Mouse (Mus musculus) spleen, adult 2 months (tissue): ENCODE data around the gene Mea1. TPM values are rescaled to one million over a fixed set of nuclear protein-coding genes. Genes with fewer than 3 reads are reported as not detected.

Experiments
- DNase-seq, 2 experiments: peaks; one replicate each; pipeline versions ENCODE4 v3.0.0 to v3.0.0-alpha.2; 2012 to 2021; ENCODE audit warnings: low spot score in 2 of 2, low read depth in 1 of 2
- H3K27ac ChIP-seq: fragments of 200-500 bp; 2 replicates; pipeline ENCODE4 v1.5.1; 2012; ENCODE audit warnings: low read length, inconsistent platforms; ENCODE audit not compliant: insufficient read depth
- H3K27me3 ChIP-seq: fragments of 200-500 bp; 2 replicates; pipeline ENCODE4 v1.6.1; 2012; ENCODE audit warnings: mild to moderate bottlenecking, moderate library complexity, low read length, inconsistent platforms; ENCODE audit not compliant: control insufficient read depth, insufficient read depth
- H3K36me3 ChIP-seq: fragments of 200-500 bp; 2 replicates; pipeline ENCODE4 v1.6.1; 2012; ENCODE audit warnings: mild to moderate bottlenecking, low read length, inconsistent platforms; ENCODE audit not compliant: control insufficient read depth, insufficient read depth
- H3K4me1 ChIP-seq: fragments of 200-500 bp; 2 replicates; pipeline ENCODE4 v1.6.1; 2011; ENCODE audit warnings: inconsistent platforms; ENCODE audit not compliant: control insufficient read depth, insufficient read depth, insufficient read length
- H3K4me3 ChIP-seq: fragments of 200-500 bp; 2 replicates; pipeline ENCODE4 v1.5.1; 2011; ENCODE audit warnings: mild to moderate bottlenecking, inconsistent platforms; ENCODE audit not compliant: insufficient read depth, insufficient read length; ENCODE audit errors: extremely low read depth
- CTCF ChIP-seq: fragments of 200-500 bp; IDR thresholded peaks from 2 replicates; pipeline ENCODE4 v1.5.1; 2011; ENCODE audit warnings: mild to moderate bottlenecking, inconsistent platforms; ENCODE audit not compliant: insufficient read depth, insufficient read length, insufficient replicate concordance; ENCODE audit errors: extremely low read depth
- POLR2A ChIP-seq: fragments of 200-500 bp; IDR thresholded peaks from 2 replicates; pipeline ENCODE4 v1.6.1; 2011; ENCODE audit warnings: low read depth, low read length, inconsistent platforms
- WGBS: fragments of 180-500 bp; shearing (Covaris S2); methylation state at CpG from one replicate; pipeline ENCODE4 v1.1.7; 2018; 5-methylcytosine and 5-hydroxymethylcytosine counted together
- polyA plus RNA-seq: library from polyadenylated mRNA; depleted of rRNA; stranded (reverse); fragments of >200 nt; gene quantifications from 2 replicates; pipeline ENCODE4 v1.2.3, GENCODE M21; 2012

Gene Mea1
- polyA plus RNA-seq, 1 experiment: 30.2 TPM

- peaks cover 6% of the 10 kb centered on the region for H3K36me3 ChIP-seq
- no peak for DNase-seq
- TF ChIP-seq POLR2A (no peak), CTCF (no peak)
- H3K4me3 ChIP-seq: peak overlapping the region; percentile 70
- H3K27ac ChIP-seq: peak overlapping the region; percentile 34; the same call in 1 of the 2 replicates
- WGBS: 19% methylated on average over 11 of the region's 11 CpGs
- H3K4me1 ChIP-seq: peaks cover 5% of the 10 kb centered on the region; the same call in 1 of the 2 replicates
- H3K27me3 ChIP-seq: no peaks in the 10 kb centered on the region
These were observed 33.6 kb upstream of the Mea1 start for GRCm38 (mm10) chr17:46644916-46645475.

DNA sequence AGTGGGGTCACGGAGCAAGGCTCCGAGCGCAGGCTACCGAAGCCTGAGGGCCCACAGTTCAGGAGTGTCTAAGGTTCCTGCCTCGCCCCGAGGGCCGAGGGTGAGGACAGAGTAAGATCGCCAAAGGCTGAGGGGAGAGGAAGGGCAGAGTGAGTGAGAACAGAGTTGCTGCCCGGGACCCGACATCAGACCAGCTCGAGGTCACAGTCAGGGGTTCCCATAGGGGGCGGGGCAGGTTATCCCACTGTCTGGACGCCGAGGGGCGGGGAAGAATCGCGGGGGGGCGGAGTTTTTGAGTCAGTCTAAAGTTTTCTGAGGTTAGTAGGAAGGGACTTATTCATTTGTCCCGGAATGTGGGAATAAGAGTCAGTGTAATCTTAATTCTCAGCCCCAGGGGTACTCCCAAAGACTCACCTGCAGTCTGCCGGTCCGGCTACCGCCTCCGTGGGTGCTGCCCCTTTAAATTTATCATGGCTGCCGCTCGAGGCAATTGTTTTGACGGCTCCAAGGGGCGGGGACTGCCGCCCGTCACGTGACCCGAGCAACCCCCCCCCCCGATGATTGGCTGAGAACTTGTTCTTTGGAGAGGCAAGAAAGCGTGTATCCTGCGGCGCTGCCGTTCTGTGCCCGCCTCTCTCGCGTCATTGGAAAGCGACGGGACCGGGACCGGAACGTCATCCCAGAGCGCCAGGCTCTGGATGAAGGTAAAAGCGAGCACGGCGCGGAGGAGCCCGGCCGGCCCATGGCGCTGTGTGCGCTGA lies 32.9 kb upstream of the Mea1 start, which contains the start of the genes Klc4 and Mrpl2:
TSS of gene Klc4 (minus strand) at position 462 of the 761 bp plus-strand sequence.
TSS of gene Mrpl2 (plus strand) at position 669 of the 761 bp plus-strand sequence.
- peak within 1 kb of the TSS; percentile 79 for H3K4me3 ChIP-seq
- H3K4me1 ChIP-seq: peaks cover 10% of the 10 kb centered on the region; the same call in 1 of the 2 replicates
- under 1% methylated on average over 53 of the region's 53 CpGs for WGBS
- no peaks in the 10 kb centered on the region for H3K27me3 ChIP-seq
- peak; percentile 75 for TF ChIP-seq POLR2A
- TF ChIP-seq CTCF: no peak
- H3K36me3 ChIP-seq: peaks cover 6% of the 10 kb centered on the region
- peak; percentile 98 for DNase-seq
- peak within 1 kb of the TSS; percentile 78 for H3K27ac ChIP-seq

- no peak for TF ChIP-seq POLR2A
- no peak for TF ChIP-seq CTCF
- Histone ChIP-seq H3K27me3 (no peaks in the 10 kb centered on the region), H3K27ac (peak overlapping the region; percentile 78), H3K4me1 (peaks cover 15% of the 10 kb centered on the region; the same call in 1 of the 2 replicates), H3K36me3 (peaks cover 6% of the 10 kb centered on the region), H3K4me3 (peak overlapping the region; percentile 79)
- 1% methylated on average over 19 of the region's 19 CpGs for WGBS
- DNase-seq: no peak
These were observed 32.3 kb upstream of the Mea1 start for GRCm38 (mm10) chr17:46646322-46646662.

DNA sequence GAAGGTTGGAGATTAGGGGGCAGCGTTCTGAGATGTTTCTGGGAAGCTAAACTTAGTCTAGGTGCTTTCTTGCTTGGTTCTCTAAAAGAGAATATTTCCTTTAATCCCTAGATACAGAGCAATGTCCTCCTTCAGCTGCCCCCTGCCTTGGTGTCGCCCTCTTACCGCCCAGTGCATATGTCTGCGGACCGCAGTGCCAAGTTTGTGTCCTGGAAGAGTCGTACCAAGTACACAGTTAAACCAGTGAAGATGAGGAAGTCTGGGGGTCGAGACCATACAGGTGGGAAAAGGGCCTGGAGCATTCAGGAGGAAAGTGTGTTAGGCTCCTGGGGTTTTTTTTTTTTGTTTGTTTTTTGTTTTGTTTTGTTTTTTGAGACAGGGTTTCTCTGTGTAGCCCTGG lies 31.3 kb upstream of the Mea1 start:
- 91% methylated on average over 7 of the region's 7 CpGs for WGBS
- TF ChIP-seq POLR2A: no peak
- TF ChIP-seq CTCF: no peak

DNA sequence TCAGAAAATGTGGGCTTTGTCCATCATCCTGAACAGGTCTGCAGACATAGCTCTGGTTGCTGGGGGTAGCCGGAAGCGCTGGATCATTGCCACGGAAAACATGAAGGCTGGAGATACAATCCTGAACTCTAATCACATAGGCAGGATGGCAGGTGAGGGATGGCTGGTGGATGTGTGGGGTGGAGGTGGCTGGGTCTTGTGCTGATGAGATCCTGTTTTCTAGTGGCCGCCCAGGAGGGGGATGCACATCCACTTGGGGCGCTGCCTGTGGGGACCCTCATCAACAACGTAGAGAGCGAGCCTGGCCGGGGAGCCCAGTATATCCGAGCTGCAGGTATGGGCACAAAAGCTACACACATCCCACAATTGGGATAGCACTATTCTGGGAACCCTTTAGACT lies 30.2 kb upstream of the Mea1 start:
- DNase-seq: no peak
- peaks cover 2% of the 10 kb centered on the region; the same call in 1 of the 2 replicates for H3K36me3 ChIP-seq
- H3K27me3 ChIP-seq: no peaks in the 10 kb centered on the region
- peaks cover 17% of the 10 kb centered on the region; the same call in 1 of the 2 replicates for H3K4me1 ChIP-seq
- H3K4me3 ChIP-seq: no peak overlapping the region
- WGBS: 96% methylated on average over 9 of the region's 9 CpGs
- TF ChIP-seq POLR2A: no peak
- no peak for TF ChIP-seq CTCF
- H3K27ac ChIP-seq: no peak overlapping the region

More for the DNA sequence above, 31.3 kb upstream of the Mea1 start:
- H3K36me3 ChIP-seq: peaks cover 2% of the 10 kb centered on the region; the same call in 1 of the 2 replicates
- peaks cover 17% of the 10 kb centered on the region; the same call in 1 of the 2 replicates for H3K4me1 ChIP-seq
- no peak for DNase-seq
- H3K4me3 ChIP-seq: no peak overlapping the region
- H3K27me3 ChIP-seq: no peaks in the 10 kb centered on the region
- H3K27ac ChIP-seq: no peak overlapping the region

GRCm38 (mm10) chr17:46649811-46650210 lies 28.8 kb upstream of the Mea1 start:
- H3K4me1 ChIP-seq: peaks cover 17% of the 10 kb centered on the region; the same call in 1 of the 2 replicates
- no peak for TF ChIP-seq POLR2A
- no peak for TF ChIP-seq CTCF

More at GRCm38 (mm10) chr17:46649811-46650210, 28.8 kb upstream of the Mea1 start:
- Histone ChIP-seq H3K27ac (peak overlapping the region; percentile 60), H3K4me3 (peak overlapping the region; percentile 55; the same call in 1 of the 2 replicates), H3K36me3 (peaks cover 2% of the 10 kb centered on the region; the same call in 1 of the 2 replicates), H3K27me3 (no peaks in the 10 kb centered on the region)
- no peak for DNase-seq
- 53% methylated on average over 15 of the region's 15 CpGs for WGBS
